Mouse (Mus musculus): ENCODE measurements at regions not wholly inside any gene's neighbourhood (a gene's known extent, or its start where the extent isn't known, plus 50 kb on each side); places are given as distances from the start of the nearest gene placed in this dataset.

- no peak for DNase-seq (ENCODE audit: low spot score in 2 of 2)
Observed at GRCm38 (mm10) chr2:46491081-46491480, 1373.9 kb upstream of the Zeb2 start.

GRCm38 (mm10) chr2:46468936-46469629 is 1351.9 kb upstream of the Zeb2 start:
- no peak for DNase-seq (ENCODE audit: low spot score in 2 of 2)

- DNase-seq (ENCODE audit: low spot score in 2 of 2): no peak
Observed at GRCm38 (mm10) chr2:46465389-46465788, 1348.2 kb upstream of the Zeb2 start.

GRCm38 (mm10) chr2:46464913-46465312 is 1347.7 kb upstream of the Zeb2 start:
- no peak for DNase-seq (ENCODE audit: low spot score in 2 of 2)

- no peak for DNase-seq (ENCODE audit: low spot score in 2 of 2)
Observed at GRCm38 (mm10) chr2:46462670-46463069, 1345.5 kb upstream of the Zeb2 start.

GRCm38 (mm10) chr2:46450698-46451097 is 1333.5 kb upstream of the Zeb2 start:
- no peak for DNase-seq (ENCODE audit: low spot score in 2 of 2)

- DNase-seq (ENCODE audit: low spot score in 2 of 2): no peak
Observed at GRCm38 (mm10) chr2:46445306-46445705, 1328.1 kb upstream of the Zeb2 start.

GRCm38 (mm10) chr2:46443686-46444180 is 1326.5 kb upstream of the Zeb2 start:
- peak; percentile 17 to 35 for DNase-seq (ENCODE audit: low spot score in 2 of 2)

- DNase-seq (ENCODE audit: low spot score in 2 of 2): no peak
Observed at GRCm38 (mm10) chr2:46443061-46443685, 1326.0 kb upstream of the Zeb2 start.

GRCm38 (mm10) chr2:46442576-46442975 is 1325.4 kb upstream of the Zeb2 start:
- no peak for DNase-seq (ENCODE audit: low spot score in 2 of 2)

GRCm38 (mm10) chr2:46441927-46442326 is 1324.7 kb upstream of the Zeb2 start:
- DNase-seq (ENCODE audit: low spot score in 2 of 2): no peak

- no peak for DNase-seq (ENCODE audit: low spot score in 2 of 2)
Observed at GRCm38 (mm10) chr2:46441348-46441747, 1324.2 kb upstream of the Zeb2 start.

- no peak for DNase-seq (ENCODE audit: low spot score in 2 of 2)
Observed at GRCm38 (mm10) chr2:46440038-46440437, 1322.8 kb upstream of the Zeb2 start.

GRCm38 (mm10) chr2:46418281-46418680 is 1301.1 kb upstream of the Zeb2 start:
- DNase-seq (ENCODE audit: low spot score in 2 of 2): no peak

GRCm38 (mm10) chr2:46402373-46403114 is 1285.3 kb upstream of the Zeb2 start:
- no peak for DNase-seq (ENCODE audit: low spot score in 2 of 2)

GRCm38 (mm10) chr2:46394161-46394560 is 1277.0 kb upstream of the Zeb2 start:
- no peak for DNase-seq (ENCODE audit: low spot score in 2 of 2)

- DNase-seq (ENCODE audit: low spot score in 2 of 2): no peak
Observed at GRCm38 (mm10) chr2:46372847-46373461, 1255.8 kb upstream of the Zeb2 start.

GRCm38 (mm10) chr2:46371755-46372154 is 1254.6 kb upstream of the Zeb2 start:
- no peak for DNase-seq (ENCODE audit: low spot score in 2 of 2)

- peak; percentile 38 to 41 for DNase-seq (ENCODE audit: low spot score in 2 of 2)
Observed at GRCm38 (mm10) chr2:46370949-46371348, 1253.8 kb upstream of the Zeb2 start.

GRCm38 (mm10) chr2:46368882-46369281 is 1251.7 kb upstream of the Zeb2 start:
- no peak for DNase-seq (ENCODE audit: low spot score in 2 of 2)

GRCm38 (mm10) chr2:46366135-46366485 is 1248.9 kb upstream of the Zeb2 start:
- DNase-seq (ENCODE audit: low spot score in 2 of 2): no peak

GRCm38 (mm10) chr2:46365428-46366134 is 1248.4 kb upstream of the Zeb2 start:
- peak; percentile 2 to 20 for DNase-seq (ENCODE audit: low spot score in 2 of 2)

Data from spleen, postnatal 36 days (tissue).